Mouse (Mus musculus): Measurements from ENCODE around the gene Ror1.

Gene Ror1

DNA sequence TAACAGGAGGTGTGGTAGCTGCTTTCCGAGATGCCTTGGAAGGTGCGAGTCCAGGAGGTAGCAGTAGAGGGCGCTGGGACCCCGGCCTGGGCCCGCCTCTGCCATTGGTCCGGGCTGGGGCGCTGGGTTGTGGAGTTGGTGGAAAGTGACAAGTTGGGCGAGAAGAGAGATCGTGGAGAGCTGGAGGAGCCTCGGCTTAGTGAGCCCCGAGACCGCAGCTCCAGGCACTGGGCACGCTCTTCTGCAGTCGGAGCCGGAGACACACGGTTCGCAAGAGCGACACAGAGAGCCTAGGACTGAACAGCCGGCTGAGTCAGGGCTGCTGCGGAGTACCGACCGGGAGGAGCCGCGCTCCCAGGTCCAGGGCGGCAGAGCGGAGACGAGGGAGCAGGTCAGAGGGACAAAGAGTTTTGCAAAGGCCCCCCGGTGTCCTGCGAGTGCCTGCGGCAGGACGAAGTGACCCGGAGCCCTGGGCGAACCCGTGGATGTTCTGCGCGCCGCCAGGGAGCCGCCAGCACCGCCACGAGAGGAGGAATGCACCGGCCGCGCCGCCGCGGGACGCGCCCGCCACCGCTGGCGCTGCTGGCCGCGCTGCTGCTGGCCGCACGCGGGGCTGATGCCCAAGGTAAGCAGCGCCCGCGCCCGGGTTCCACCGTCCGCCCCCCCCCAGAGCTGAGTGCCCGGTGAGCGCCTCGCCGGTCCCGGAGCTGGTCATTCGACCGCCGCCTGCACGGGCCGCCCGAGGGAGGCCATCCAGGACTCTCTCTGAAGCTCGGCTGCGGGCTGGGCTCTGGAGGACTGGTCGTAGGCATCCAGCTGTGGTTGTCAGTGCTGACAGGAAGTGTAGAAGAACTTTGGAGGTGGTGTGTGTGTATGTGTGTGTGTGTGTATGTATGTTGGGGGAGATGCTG lies at the start of gene Ror1:
TSS of gene Ror1 (plus strand) at position 107 of the 911 bp plus-strand sequence.
- no peak for DNase-seq (ENCODE audit: low read depth, low spot score)

DNA sequence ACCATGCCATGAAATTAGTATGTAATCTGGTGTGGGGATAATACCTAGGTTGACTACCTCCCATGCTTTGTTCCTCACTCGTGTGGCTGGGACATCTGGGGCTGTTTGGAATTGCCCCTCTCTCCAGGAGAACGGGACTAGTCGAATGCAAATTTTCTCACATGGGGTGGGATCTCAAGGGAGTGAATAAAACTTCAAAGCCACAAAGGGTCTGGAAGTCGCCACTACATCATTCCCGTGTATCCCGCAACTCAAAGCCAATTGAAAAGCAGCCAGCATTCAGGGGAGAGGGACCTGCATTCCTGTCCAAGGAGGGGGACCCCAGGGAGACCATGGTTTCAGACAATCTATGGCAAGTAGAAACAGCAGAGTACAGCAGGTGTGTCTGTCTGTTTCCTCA lies 48.5 kb upstream of the Ror1 start:
- DNase-seq (ENCODE audit: low read depth, low spot score): no peak

GRCm38 (mm10) chr4:100048351-100048950 lies 47.1 kb upstream of the Ror1 start:
- no peak for DNase-seq (ENCODE audit: low read depth, low spot score)

GRCm38 (mm10) chr4:100051767-100052166 lies 43.8 kb upstream of the Ror1 start:
- no peak for DNase-seq (ENCODE audit: low read depth, low spot score)

DNA sequence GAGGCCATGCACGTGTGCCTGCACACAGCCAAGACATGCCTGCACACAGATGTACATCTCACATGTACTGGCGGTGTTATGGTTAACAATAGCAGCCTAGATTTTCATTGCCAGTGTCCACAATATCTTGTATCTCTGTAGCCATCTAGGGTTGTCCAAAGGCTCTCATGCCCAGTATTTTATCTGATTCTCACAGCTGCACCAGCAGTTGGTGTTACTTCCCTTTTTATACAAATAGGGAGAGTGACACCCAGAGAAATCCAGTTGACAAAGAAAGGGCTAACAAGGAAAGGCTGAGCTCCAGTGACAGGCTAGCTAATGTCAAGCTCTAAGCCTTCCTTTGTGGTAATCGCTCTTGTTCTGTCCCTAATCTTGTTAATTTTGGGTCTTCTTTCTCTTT lies 43.3 kb upstream of the Ror1 start:
- DNase-seq (ENCODE audit: low read depth, low spot score): no peak

GRCm38 (mm10) chr4:100056046-100056445 lies 39.5 kb upstream of the Ror1 start:
- no peak for DNase-seq (ENCODE audit: low read depth, low spot score)

GRCm38 (mm10) chr4:100056446-100056845 lies 39.1 kb upstream of the Ror1 start:
- no peak for DNase-seq (ENCODE audit: low read depth, low spot score)

DNA sequence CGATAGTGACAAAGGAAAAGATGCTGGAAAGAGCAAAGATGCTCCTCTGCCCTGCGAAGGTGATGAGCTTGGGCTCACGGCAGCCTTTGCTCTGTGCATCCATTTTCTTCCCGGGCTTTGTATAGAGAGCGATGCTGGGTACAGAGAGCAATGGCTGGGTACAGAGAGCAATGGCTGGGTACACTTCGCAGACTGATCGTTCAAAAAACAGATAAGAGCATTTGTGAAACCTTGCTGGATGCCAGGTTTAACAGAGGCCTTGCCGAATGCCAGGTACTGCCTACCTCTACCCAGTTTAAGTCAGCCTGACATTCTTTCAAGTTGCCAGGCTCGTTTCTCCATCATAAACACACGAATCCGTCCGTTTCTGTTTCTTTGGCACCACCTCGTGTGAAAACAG lies 38.2 kb upstream of the Ror1 start:
- no peak for DNase-seq (ENCODE audit: low read depth, low spot score)

DNA sequence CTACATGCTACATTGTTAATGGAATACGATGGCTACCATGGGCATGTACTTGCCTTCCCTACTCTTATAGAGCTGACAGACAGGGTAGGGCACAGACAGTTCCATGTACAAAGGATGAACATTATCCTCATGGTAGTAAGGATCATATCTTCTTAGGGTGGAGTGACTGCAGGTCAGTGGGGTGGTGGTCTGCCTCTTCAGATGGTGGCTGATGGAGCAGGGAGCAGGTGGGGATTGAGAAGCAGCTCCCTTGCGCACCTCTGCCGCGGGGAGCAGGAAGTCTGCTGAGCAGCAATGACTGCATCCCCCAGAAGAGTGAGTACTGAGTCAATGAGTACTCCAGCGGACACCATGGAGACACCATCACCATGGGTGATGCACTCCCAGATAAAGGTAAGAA lies 37.0 kb upstream of the Ror1 start:
- no peak for DNase-seq (ENCODE audit: low read depth, low spot score)

- DNase-seq (ENCODE audit: low read depth, low spot score): no peak
These were observed 35.8 kb upstream of the Ror1 start for GRCm38 (mm10) chr4:100059811-100060210.

- no peak for DNase-seq (ENCODE audit: low read depth, low spot score)
These were observed 34.1 kb upstream of the Ror1 start for GRCm38 (mm10) chr4:100061396-100062066.

- DNase-seq (ENCODE audit: low read depth, low spot score): no peak
These were observed 29.9 kb upstream of the Ror1 start for GRCm38 (mm10) chr4:100065686-100066085.

DNA sequence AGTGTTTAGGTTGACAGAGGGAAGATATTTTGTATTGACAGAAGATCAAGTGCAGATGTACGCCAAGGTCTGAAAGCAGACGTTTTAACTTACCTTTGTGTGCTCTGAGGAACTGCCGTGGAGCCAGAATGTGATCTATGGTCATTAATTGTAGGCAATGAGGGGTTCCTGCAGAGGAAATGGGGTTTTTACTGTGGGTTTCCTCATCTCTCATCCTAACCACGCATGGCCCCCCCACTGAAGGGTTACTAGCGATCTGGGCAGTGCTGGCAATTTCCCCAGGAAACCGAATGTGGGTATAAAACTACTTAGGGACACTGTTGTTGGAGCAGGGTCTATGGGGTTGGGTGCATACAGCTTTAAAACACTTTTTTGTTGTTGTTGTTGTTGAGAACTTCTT lies 25.5 kb upstream of the Ror1 start:
- no peak for DNase-seq (ENCODE audit: low read depth, low spot score)

GRCm38 (mm10) chr4:100096596-100097181 lies 1.1 kb downstream of the Ror1 start:
- DNase-seq (ENCODE audit: low read depth, low spot score): no peak

GRCm38 (mm10) chr4:100097364-100097979 lies 1.9 kb downstream of the Ror1 start:
- no peak for DNase-seq (ENCODE audit: low read depth, low spot score)

DNA sequence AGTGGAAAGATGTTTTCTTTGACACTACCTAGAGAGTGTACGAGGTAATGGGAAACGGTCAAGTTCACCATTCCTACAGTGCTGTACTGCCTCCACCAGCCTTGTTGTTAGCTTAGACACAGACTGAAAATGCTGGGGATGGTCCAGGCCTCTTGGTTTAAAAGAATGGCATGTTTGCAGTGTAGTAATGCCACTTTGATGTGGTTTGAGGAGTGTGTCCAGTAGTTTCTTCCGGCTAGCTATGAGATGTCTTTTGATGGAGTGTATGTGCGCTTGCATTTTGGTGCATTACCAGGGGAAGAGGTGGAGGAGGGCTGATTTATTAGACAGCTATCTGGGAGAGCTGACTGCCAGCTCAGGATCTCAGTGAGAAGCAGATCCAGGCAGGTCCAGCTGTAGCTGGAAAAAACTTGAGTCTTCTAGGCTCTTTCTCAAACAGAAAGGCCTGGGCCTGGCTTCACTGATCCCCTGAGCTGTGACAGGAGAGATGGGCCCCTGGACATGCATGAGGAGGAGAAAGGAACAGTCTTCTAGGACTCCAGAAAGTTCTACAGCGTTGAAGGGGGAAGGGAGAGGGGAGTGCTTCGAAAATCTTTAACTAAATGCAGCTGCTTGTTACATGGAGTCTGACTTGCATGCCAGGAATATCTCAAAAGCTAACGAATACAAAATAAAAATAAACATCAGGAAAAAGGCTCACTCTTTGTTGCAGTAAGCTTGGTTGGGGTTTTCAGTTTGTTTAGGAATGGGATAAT lies 5.7 kb downstream of the Ror1 start:
- no peak for DNase-seq (ENCODE audit: low read depth, low spot score)

- no peak for DNase-seq (ENCODE audit: low read depth, low spot score)
These were observed 6.3 kb downstream of the Ror1 start for GRCm38 (mm10) chr4:100101844-100102243.

- DNase-seq (ENCODE audit: low read depth, low spot score): no peak
These were observed 8.7 kb downstream of the Ror1 start for GRCm38 (mm10) chr4:100104241-100104640.

- no peak for DNase-seq (ENCODE audit: low read depth, low spot score)
These were observed 12.0 kb downstream of the Ror1 start for GRCm38 (mm10) chr4:100107593-100107992.

DNA sequence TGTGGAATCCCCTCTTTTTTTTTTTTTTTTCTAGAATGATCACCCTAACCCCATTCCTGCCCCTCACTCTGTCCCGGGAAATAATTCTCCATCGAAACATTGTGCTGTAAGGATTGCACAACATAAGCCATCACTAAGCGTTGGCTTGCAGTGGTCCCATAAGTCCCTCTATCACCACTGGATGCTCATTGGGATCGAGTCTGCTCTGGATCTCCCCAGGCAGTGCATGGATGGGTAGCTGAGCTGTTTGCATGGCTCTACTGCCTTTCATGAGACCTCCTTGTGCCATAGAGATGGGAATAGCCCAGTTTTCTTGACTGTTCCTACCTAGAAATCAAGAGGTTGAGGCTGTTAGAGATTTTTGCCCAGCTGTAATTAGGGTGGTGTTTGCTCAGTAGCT lies 13.0 kb downstream of the Ror1 start:
- DNase-seq (ENCODE audit: low read depth, low spot score): no peak

- DNase-seq (ENCODE audit: low read depth, low spot score): no peak
These were observed 18.6 kb downstream of the Ror1 start for GRCm38 (mm10) chr4:100114148-100114547.
